Mouse (Mus musculus): ENCODE measurements around the gene Tgfbrap1. TPM values are rescaled to one million over a fixed set of nuclear protein-coding genes. Genes with fewer than 3 reads are reported as not detected.

Gene Tgfbrap1
- polyA plus RNA-seq (2012; rRNA removed): 37.8 and 39.7 TPM in 2 replicates

DNA sequence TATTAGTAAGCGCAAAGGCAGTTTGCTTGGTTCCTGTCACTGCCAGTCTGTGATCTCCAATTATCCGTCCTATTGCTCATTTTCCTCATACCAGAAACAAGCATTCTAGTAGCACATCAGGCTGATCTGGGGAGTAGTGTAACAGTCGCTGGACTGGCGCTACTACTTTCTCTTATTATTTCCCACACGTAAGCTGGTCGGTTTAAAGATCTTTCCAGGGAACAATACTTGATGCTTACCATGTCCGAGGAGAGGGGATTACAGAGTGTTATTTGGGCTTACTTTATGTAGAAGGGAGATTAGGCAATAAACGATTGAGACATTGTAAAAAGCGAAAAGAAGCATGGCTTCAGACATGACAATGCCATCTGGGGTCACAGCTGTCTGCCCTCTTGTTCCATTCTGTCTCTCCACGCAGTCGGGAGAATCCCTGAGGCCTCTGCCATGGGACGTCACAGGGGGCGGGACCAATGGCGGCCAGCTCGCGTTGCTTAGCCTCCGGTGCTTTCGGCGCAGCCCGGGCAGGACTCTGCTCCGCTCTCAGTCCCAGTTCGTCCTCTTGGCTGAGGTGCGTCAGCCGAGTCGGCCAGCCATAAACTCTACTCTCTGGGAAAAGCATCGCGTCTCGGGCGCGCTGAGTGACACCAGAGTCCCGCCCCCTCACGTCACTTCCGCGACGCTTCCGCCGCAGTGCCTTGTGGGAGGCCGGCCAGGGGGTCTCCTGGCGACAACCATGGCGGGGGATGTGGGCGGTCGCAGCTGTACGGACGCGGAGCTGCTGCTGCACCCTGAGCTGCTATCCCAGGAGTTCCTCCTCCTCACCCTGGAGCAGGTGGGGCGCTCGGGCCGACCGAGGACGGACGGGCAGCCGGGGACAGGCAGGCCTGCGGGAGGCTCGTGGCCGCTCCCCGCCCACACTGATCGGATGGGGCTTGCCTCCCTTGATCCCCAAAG, at the start of gene Tgfbrap1, which contains the start of gene AI597479:
Tgfbrap1 (minus strand) TSS at position 607 of the 954 bp plus-strand sequence.
AI597479 (plus strand) TSS at position 680 of the 954 bp plus-strand sequence.
- peak within 1 kb of the TSS; percentile 90 for H3K4me3 ChIP-seq (replicated peaks; ENCODE audit: insufficient read depth, low read depth, low read length)
- H3K27me3 ChIP-seq (ENCODE audit: control insufficient read depth, insufficient read depth, low read length): no peaks in the 10 kb centered on the region
- DNase-seq: peak; percentile 91 to 97
- WGBS: under 1% methylated on average over 56 of the region's 57 CpGs
- no peak for TF ChIP-seq CTCF (IDR thresholded peaks at IDR 0.05; ENCODE audit: borderline replicate concordance, insufficient read depth, low read depth, low read length)
- peak; percentile 85 for TF ChIP-seq POLR2A (IDR thresholded peaks at IDR 0.05; ENCODE audit: borderline replicate concordance, insufficient read depth, low read length)
- H3K27ac ChIP-seq (ENCODE audit: insufficient read depth, low read length): peak within 1 kb of the TSS; percentile 95
- H3K4me1 ChIP-seq (ENCODE audit: control insufficient read depth, insufficient read depth, low read length): no peaks in the 10 kb centered on the region; the same call in 1 of the 2 replicates

DNA sequence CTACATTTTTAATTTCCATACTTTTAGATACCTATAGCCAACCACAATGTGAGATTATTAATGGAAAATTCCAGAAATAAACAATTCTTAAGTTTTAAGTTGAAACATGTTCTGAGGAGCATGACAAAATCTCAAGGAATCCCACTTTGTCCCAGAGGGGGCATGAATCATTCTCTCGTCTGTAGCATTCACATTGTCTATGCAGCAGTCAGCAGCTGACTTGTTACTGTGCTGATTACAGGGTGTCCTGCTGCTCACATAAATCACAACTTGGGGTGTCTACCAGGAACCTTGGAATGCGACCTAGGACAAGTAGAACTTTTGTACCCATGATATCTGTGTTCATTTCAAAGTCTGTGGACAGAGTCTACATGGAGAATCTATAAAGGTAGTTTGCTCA, 49.0 kb upstream of the Tgfbrap1 start:
- WGBS: 75% methylated on average over 2 of the region's 2 CpGs
- no peak overlapping the region for H3K27ac ChIP-seq (ENCODE audit: insufficient read depth, low read length)
- no peak overlapping the region for H3K4me3 ChIP-seq (replicated peaks; ENCODE audit: insufficient read depth, low read depth, low read length)

DNA sequence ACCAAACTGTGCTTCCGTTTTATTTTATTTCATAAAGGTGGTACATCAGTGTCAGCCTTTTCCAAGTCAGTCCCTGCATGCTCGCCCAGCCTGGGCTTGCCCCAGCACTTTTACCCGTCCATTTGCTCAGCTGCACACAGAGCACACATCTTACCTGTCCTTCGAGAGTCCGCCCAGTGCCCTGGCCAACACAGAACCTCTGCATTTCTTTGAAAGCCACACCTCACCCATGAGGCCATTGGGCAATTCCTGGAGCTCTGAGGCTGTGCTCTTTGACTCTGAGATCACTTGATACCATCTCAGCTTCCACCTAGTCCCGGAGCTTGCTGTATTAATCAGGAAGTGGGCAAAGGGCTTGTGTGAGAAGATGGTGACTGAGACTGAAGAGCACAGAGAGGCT, 47.0 kb upstream of the Tgfbrap1 start:
- H3K27ac ChIP-seq (ENCODE audit: insufficient read depth, low read length): no peak overlapping the region
- TF ChIP-seq CTCF (IDR thresholded peaks at IDR 0.05; ENCODE audit: borderline replicate concordance, insufficient read depth, low read depth, low read length) (no peak), POLR2A (IDR thresholded peaks at IDR 0.05; ENCODE audit: borderline replicate concordance, insufficient read depth, low read length) (no peak)
- no peaks in the 10 kb centered on the region for H3K27me3 ChIP-seq (ENCODE audit: control insufficient read depth, insufficient read depth, low read length)

More for the DNA sequence above, 49.0 kb upstream of the Tgfbrap1 start:
- Histone ChIP-seq H3K27me3 (ENCODE audit: control insufficient read depth, insufficient read depth, low read length) (no peaks in the 10 kb centered on the region), H3K4me1 (ENCODE audit: control insufficient read depth, insufficient read depth, low read length) (no peaks in the 10 kb centered on the region)
- TF ChIP-seq POLR2A (IDR thresholded peaks at IDR 0.05; ENCODE audit: borderline replicate concordance, insufficient read depth, low read length) (no peak), CTCF (IDR thresholded peaks at IDR 0.05; ENCODE audit: borderline replicate concordance, insufficient read depth, low read depth, low read length) (no peak)
- DNase-seq: no peak

DNA sequence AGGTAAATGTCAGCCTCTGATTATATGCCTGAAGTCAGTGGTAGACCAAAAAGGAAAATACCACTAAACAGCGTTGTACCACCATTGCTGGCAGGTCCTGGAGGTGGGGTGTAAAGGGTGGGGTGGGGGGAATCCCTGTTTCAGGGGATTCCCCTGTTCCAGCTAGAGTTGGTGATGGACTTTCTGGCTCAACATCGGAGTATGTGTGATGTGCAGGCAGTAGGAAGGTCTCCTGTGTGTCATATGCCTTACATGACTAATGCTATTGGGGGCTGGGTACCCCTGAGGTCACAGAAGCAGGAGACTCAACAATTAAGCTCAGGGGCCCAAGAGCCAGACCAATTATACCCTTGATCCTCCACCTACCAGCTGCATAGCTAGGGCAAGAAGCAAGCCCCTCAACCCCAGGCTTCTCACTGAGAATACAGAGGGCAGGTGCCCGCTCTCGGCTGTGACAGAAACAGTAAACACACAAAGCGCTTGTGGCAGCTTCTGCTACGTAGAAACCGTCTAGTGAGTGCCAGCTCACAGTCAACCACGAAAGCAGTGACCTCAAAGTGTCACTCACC, 46.0 kb upstream of the Tgfbrap1 start:
- no peak for DNase-seq
- Histone ChIP-seq H3K4me1 (ENCODE audit: control insufficient read depth, insufficient read depth, low read length) (peaks cover 9% of the 10 kb centered on the region), H3K4me3 (replicated peaks; ENCODE audit: insufficient read depth, low read depth, low read length) (no peak overlapping the region), H3K27me3 (ENCODE audit: control insufficient read depth, insufficient read depth, low read length) (no peaks in the 10 kb centered on the region), H3K27ac (ENCODE audit: insufficient read depth, low read length) (no peak overlapping the region)
- TF ChIP-seq POLR2A (IDR thresholded peaks at IDR 0.05; ENCODE audit: borderline replicate concordance, insufficient read depth, low read length) (no peak), CTCF (IDR thresholded peaks at IDR 0.05; ENCODE audit: borderline replicate concordance, insufficient read depth, low read depth, low read length) (no peak)
- WGBS: 89% methylated on average over 8 of the region's 8 CpGs

More for the DNA sequence above, 47.0 kb upstream of the Tgfbrap1 start:
- DNase-seq: no peak
- no peak overlapping the region for H3K4me3 ChIP-seq (replicated peaks; ENCODE audit: insufficient read depth, low read depth, low read length)
- WGBS: 93% methylated on average over 6 of the region's 6 CpGs
- peaks cover 9% of the 10 kb centered on the region for H3K4me1 ChIP-seq (ENCODE audit: control insufficient read depth, insufficient read depth, low read length)

DNA sequence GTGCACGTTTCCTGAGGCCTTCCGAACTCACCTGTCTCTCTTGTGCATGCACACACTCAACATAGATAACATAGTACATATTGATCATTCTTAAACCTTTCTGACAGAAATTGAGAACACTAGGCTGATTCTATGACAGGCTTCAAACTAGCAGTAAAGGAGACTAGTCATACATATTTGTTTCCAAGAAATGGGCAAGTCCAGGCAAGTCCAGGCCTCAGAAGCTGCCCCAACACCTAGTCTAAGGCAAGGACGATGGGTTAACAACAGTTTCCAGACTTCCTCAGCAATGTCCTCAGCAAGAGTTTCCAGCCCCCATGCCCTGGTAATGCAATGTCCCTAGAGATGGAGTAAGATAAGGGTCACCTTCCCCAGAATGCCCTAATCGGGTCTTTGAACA, 45.4 kb upstream of the Tgfbrap1 start:
- Histone ChIP-seq H3K27ac (ENCODE audit: insufficient read depth, low read length) (no peak overlapping the region), H3K27me3 (ENCODE audit: control insufficient read depth, insufficient read depth, low read length) (no peaks in the 10 kb centered on the region), H3K4me3 (replicated peaks; ENCODE audit: insufficient read depth, low read depth, low read length) (no peak overlapping the region), H3K4me1 (ENCODE audit: control insufficient read depth, insufficient read depth, low read length) (peaks cover 9% of the 10 kb centered on the region)
- WGBS: 94% methylated on average over 4 of the region's 4 CpGs
- no peak for DNase-seq
- TF ChIP-seq POLR2A (IDR thresholded peaks at IDR 0.05; ENCODE audit: borderline replicate concordance, insufficient read depth, low read length) (no peak), CTCF (IDR thresholded peaks at IDR 0.05; ENCODE audit: borderline replicate concordance, insufficient read depth, low read depth, low read length) (no peak)

DNA sequence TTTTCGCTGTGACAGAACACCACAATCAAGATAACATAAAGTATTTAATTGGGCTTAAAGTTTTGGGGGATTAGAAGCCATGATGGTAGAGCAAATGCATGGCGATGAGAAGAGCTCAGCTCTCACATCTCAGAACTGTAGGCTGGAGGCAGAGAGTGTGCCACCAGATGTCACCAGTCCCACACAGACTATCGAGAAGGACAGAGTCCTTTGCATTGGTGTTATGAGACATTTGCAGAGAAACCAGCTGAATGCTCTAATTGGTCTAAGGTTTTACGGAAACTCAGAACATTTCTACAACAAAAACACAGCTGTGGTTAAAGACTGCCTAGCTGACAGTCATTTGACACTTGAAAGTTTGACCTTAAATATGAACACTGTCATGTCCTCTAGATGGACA, 44.8 kb upstream of the Tgfbrap1 start:
- H3K4me3 ChIP-seq (replicated peaks; ENCODE audit: insufficient read depth, low read depth, low read length): no peak overlapping the region
- H3K4me1 ChIP-seq (ENCODE audit: control insufficient read depth, insufficient read depth, low read length): peaks cover 9% of the 10 kb centered on the region
- 76% methylated on average over 4 of the region's 4 CpGs for WGBS
- no peak overlapping the region for H3K27ac ChIP-seq (ENCODE audit: insufficient read depth, low read length)
- no peak for TF ChIP-seq POLR2A (IDR thresholded peaks at IDR 0.05; ENCODE audit: borderline replicate concordance, insufficient read depth, low read length)
- no peak for TF ChIP-seq CTCF (IDR thresholded peaks at IDR 0.05; ENCODE audit: borderline replicate concordance, insufficient read depth, low read depth, low read length)
- DNase-seq: no peak
- no peaks in the 10 kb centered on the region for H3K27me3 ChIP-seq (ENCODE audit: control insufficient read depth, insufficient read depth, low read length)

DNA sequence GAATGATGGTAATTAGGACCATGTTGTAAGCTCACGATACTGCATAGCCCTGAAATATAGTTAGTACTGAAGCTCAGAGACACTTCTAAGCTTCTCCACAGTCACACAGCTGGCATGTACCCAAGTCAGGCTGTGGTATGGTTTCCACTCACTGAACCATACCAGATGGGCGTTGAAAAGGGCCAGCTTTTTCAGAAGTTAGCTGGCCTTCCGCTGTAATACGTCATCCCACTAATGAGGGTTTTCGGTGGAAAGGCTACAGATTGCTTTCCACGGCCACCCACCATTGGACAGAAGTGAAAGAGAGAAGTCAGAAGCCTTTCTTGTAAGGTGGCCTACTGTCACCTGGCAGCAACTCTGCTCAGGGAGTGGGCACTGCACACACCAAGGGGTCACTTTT, 44.4 kb upstream of the Tgfbrap1 start:
- TF ChIP-seq POLR2A (IDR thresholded peaks at IDR 0.05; ENCODE audit: borderline replicate concordance, insufficient read depth, low read length) (no peak), CTCF (IDR thresholded peaks at IDR 0.05; ENCODE audit: borderline replicate concordance, insufficient read depth, low read depth, low read length) (no peak)
- no peak overlapping the region for H3K27ac ChIP-seq (ENCODE audit: insufficient read depth, low read length)
- H3K27me3 ChIP-seq (ENCODE audit: control insufficient read depth, insufficient read depth, low read length): no peaks in the 10 kb centered on the region
- H3K4me1 ChIP-seq (ENCODE audit: control insufficient read depth, insufficient read depth, low read length): peaks cover 9% of the 10 kb centered on the region
- no peak for DNase-seq
- no peak overlapping the region for H3K4me3 ChIP-seq (replicated peaks; ENCODE audit: insufficient read depth, low read depth, low read length)
- WGBS: 59% methylated on average over 6 of the region's 6 CpGs
